Mouse (Mus musculus) cerebellum, adult 8-10 months (tissue): ENCODE results near the gene Adssl1.

Source experiments
- DNase-seq: peaks from one replicate; pipeline ENCODE4 v3.0.0; 2022

The Adssl1 gene

DNA sequence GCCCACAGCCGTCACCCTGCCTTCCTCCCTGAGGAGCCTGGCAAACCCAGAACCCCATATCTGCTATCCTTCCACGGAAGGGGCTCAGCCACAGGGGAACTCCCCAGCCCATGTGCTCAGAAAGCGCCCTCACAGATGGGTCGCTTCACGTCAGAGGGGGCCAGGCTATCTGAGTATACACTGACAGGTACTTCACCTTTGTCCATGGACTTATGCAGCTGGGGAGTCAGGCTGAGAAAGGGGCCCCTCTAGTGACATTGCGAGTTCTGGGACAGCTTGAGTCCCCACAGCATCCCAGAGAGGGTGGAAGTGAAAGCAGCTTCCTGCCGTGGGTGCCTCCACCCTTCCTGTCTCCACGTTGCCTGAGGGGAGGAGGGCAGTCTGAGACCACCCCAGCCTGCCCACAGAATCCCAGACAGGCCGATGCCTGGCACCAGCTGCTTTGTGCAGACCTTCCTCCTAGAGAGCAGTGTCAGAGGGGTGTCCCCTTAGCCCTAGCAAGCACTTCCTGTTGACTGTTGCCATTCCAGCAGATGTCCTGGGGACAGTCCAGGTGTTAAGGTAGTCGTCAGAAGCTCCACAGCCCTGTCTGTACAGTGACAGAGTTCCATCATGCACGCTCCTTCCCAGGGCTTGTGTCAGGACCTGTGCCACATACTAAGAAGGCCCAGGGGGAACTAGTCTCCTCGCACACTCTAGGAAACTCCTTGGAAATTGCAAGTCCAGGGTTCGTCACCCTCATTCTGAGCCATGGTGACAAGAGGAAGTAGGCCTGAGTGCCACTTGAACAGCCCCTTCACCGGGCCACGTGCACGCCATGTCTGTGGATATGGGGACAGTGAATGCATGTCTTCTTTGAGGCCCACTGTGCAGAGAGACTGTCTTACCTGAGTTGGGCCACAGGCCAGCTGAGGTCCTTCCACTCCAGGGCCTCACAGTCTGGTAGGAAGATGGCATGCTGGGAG, 25.6 kb upstream of the Adssl1 start:
- DNase-seq, result no peak

DNA sequence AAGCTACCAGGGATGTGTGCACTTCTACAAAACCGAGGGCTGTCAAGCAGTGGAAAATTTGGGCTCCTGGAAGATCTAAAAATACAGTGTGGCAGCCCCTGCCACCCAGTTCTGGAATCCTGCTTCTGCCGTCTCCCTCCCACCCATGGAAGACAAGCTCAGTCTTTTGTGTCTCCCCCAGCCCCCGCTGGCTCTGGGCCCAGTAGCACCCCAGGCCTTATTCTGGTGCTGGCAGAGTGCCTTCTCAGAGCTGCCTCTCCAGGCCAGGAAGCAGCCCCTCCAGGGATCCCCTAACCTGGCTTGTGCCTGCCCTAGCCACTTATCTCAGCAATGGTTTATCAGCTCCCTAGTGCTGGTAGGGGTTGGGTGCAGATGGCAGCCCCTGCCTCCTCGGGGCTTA, 24.9 kb upstream of the Adssl1 start:
- no peak for DNase-seq

DNA sequence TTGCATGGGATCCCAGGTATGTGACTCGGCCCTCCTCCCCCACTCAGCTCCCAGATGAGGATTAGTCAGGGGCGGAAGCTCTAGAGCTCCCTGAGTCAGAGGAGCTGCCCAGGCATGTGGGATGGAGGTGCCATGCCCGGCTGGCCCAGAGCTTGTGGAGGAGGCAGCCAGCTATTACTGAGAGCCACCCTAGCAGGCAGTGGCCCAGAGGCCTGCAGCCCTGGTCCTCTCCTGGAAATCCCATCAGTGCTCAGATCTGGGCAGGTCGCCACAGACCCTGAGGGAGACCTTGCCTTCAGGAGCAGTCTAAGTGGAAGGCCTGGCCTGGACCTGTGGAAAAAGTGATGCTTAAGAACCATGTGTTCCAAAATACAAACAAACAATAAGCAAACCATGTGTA, 24.2 kb upstream of the Adssl1 start:
- no peak for DNase-seq

DNA sequence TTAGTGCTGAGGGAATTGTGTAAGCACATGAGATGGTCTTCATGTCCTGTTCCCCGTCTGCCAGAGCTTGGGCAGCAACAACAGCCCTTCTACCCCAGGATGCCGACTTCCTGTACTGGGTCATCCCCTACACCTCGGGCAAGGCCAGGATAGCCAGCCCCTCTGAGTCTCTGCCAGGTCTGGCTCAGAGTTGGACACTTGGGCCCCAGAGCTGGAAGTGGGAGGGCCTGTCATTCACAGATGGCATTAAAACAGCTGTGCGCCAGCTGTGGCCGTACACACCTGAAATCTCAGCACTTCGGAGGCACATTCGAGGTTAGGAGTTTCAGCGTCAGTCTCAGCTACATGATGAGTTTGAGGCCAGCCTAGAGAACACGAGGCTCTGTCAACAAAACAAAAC, 23.4 kb upstream of the Adssl1 start:
- no peak for DNase-seq

DNA sequence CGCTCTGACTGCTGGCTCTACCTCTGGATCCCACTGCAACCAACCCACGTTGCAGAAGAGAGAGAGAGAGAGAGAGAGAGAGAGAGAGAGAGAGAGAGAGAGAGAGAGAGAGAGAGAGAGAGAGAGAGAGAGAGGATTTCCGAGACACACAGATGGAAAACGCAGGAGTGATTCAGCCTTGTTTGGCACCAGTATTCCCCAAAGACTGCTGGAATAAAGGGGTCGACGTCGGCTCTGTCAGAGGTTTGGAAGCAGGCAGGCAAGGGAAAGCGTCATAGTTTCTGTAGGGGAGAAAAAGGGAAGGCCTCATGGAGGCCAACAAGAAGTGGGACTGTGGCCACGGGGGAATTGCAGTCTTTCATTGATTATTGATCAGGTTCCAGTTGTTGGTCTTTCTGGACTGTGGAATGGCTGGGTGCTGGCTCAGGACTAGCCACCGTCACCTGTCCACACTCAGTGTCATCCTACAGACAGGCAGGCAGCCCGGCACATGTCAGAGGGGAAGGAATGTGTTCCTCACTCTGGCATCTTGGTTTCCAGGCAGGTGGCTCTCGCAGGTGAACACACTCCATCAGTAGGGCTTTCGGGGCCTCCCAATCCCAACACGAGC, 22.8 kb upstream of the Adssl1 start:
- no peak for DNase-seq

DNA sequence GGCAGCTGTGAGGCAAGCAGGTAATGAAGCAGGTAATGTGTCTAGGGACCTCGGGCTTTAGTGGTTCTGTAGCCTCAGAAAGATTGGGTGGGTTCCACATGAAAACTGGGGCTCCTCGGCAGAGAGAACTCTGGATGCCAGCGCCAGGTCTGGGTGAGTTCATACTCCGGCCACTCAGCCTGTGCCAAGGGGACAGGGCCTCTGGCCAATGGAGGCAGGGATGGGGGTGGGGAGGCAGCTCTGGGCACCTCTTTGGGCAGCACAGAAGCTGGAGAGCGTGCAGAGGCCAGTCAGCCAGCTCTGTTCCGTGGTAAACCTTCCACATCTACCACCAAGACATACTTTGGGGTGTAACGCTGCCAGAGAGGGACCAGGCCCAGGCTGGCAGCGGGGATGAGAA, 22.2 kb upstream of the Adssl1 start:
- DNase-seq, result peak; percentile 19

DNA sequence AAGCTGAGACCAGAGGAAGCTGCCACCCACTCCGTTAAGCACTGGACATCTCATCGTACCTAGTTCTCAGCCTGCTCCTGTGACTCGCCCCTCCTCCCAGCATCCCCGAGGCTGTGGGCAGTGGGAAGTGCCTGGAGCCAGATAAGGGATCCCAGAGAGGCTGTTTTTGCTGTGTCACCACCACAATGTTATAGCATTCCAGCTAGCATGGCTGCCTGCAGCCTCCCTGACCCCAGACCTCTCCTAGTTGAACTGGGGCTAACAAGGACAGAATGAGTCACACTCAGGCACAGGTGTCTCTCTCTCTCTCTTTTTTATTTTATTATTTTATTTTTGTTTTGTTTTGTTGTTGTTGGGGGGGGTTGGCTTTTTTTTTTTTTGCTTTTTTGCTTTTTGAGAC, 20.6 kb upstream of the Adssl1 start:
- no peak for DNase-seq

DNA sequence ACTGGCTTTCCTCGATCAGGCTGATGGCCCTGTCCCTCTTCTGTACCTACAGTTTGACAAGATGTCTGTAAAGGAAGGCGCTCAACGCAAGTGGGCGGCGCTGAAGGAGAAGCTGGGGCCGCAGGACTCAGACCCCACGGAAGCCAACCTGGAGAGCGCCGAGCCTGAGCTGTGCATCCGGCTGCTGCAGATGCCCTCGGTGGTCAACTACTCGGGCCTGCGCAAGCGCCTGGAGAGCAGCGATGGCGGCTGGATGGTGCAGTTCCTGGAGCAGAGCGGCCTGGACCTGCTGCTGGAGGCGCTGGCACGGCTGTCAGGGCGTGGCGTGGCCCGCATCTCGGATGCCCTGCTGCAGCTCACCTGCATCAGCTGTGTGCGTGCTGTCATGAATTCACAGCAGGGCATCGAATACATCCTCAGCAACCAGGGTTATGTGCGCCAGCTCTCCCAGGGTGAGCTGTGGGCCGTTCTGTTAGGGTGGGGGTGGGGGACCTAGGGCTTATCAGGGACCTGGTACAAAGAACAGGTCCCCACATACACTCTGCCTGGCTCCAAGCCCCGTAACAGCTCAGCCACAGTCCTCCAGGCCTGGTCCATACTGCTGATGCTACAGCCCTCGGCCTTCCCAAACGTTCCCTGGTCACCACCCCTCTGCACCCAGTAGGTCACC, 19.8 kb upstream of the Adssl1 start:
- no peak for DNase-seq

DNA sequence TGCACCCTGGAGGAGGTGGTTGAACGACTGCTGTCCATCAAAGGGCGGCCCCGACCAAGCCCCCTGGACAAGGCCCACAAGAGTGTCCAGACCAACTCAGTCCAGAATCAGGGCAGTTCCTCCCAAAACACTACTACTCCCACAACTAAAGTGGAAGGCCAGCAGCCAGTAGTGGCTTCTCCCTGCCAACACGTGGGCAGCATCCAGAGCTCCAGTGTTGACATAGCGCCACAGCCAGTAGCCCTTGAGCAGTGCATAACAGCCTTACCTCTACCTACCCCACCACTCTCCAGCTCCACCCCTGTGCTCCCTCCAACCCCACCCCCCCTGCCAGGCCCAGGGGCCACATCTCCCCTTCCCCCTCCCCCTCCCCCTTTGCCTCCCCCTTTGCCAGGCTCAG, 15.8 kb upstream of the Adssl1 start:
- DNase-seq, result no peak

DNA sequence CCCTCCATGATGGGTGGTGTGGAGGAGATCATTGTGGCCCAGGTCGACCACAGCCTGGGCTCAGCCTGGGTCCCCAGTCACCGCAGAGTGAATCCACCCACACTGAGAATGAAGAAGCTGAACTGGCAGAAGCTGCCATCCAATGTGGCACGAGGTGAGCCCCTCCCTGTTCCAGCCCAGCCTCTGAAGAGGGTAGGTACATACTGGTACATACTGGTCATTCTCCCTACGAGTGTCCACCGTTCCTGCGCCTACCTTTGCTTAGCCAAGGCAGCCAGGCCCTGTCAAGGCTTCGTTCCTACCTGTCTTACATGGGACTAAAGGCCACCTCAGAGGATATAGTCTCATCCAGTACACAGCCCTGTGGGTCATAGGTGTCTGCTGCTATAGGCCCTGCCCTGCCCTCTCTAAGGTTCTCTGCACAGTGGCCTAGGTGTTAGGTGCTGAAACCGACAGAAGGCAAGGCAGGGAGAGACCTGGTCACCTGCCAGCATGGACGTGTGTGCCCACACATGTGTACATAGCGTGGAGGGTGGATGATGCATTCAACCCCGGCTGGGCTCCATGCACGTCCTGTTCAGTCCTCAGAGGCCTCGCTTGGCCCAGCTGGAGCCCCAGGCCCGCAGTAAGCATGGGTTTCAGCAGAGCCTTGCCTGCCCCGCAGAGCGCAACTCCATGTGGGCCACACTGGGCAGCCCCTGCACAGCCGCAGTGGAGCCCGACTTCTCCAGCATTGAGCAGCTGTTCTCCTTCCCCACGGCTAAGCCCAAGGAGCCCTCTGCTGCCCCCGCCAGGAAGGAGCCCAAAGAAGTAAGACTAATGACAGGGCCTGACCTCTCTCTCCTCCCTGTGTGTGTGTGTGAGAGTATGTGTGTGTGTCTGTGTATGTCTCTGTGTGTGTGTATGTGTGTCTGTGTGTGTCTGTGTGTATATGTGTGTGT, 14.9 kb upstream of the Adssl1 start:
- DNase-seq, result no peak

DNA sequence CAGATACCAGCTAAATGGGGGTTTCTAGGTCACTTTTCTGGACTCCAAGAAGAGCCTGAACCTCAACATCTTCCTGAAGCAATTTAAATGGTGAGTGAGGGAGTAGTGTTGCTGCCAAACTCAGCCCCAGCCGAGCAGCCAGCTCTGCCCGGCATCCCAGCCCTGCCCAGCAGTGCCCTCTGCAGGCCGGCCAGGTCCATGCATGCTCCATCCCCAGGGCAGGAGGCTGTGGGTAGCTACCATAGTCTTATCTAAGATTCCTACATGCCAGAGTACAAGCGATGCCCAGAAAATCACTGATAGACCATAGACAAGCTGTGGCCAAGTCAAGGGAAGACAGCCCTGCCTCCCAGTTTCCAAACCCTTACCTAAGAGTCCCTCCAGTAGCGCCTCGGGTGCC, 14.1 kb upstream of the Adssl1 start:
- peak; percentile 71 for DNase-seq

DNA sequence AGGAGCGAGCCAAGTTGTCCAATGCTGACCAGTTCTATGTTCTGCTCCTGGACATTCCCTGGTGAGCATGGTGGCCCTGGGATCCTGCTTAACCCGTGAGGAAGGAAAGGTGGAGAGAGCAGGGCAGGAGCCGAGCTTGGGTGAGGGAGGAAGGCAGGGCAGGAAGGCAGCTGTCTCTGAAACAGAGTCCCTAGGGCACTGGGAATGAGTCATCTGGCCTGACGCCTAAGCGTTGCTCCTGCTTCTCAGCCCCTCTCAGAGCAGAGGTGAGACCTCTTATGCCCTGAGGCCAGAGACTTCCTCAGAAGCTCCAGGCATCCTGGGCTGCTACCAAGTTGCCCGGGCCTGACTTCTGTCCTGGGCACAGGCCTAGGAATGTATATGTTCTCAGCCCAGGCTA, 12.8 kb upstream of the Adssl1 start:
- DNase-seq, result no peak

DNA sequence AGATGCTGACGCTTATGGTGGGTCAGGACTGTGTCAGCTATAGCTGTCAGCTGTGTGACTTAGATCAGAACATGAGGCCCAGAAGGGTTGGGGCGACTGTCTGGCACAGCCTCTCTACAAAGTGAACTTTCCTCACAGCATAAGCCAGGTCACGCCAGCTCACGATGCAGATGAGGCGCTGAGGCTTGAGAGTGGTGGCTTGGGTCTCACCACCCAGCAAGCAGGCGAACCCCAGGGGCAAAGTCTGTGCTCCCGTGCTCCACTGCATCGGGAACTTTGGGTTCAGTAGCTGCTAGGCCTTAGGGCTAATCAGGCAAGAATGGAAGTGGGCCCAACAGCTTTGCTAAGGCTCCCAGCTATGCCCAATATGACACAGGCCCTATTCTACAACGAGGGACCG, 10.8 kb upstream of the Adssl1 start:
- DNase-seq, result no peak

DNA sequence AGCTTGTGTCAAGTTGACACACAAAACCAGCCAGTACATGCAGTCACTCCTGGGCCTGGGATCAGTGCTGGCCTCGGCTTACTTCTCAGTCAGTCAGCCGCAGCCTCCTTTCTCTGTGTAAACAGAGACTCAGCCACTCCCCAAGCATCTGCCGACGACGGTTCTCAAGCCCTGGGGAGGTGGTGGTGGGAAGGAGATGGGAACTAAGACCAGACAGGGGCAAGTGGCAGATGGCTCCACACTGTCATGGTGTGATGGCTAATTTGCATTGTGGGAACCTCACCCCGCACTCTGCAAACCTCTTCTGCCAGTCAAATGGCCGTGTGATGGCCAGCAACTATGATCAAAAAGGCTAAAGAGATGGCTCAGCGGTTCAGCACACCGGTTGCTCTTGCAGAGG, 3.2 kb upstream of the Adssl1 start:
- no peak for DNase-seq

DNA sequence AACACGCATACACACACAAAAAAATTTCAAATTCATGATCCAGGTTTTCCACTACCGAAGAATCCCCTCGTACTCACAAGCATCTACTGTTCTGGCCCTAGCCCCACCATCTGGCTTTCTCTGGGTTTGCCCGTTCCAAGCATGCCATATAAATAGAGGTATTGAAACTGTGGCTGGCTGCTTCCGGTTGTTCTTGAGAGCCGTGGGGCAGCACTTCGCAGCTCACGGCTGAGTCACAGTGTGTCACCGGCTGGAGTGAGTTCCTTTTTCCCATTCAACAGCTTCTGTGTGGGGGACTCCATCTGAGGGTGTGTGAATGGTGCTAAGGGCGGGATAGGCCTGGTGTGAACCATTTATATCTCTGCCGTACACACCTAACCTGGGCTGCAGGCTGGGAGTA, 2.7 kb upstream of the Adssl1 start:
- no peak for DNase-seq

DNA sequence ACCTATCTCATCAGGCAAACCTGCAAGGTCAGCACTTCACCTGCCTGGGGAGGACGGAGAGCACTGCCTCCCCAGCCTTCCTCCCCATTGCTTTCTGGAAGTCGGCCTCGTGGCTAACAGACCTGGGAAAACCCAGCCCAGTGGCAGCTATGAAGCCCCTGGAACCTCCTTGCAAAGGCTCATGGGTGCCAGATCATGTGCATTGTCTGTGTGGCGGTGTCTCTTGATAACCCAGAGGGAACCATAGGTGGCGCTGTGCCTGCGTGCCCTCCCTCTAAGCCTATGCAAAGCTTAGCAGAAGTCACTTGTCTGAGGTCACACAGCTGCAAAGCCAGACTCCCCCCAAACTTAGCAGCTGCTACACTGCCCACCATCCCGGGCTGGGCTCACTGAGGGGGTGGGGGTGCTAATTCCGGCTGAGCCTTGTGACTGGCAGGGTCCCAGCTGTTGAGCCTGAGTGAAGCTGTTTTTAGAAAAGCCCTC, 1.9 kb upstream of the Adssl1 start:
- no peak for DNase-seq

DNA sequence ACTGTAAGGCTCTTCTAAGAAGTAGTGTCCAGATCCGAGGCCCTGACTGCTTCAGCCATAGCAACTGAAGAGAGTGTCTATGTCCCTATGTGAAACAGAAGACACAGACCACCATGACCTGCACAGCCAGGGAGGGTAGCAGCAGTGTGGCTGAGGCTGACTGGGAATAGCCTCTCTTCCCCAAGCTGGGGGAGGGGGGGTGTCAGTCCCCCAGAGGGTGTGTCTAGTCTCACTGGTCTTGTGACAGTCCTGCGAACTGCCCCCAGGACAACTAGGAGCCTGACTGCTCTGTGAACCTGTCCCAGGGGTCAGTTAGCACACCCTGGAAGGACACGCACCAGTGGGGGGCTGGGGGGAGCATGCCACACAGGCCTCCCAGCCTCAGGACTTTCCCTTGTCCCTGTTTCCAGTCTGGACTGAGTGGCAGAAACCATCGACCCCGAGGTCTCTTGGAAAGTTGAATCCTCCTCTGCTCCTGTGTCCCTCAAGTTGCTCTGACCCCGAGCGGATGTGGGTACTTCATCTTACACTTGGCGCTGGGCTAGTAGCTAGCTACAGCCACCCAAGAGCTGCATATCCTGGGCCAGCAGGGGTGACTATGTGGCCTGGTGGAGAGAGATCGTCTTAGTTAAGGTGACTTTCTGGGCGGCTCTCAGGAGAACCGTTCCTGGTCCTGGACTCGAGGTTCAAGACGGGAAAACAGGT, 712 bp upstream of the Adssl1 start:
- no peak for DNase-seq

DNA sequence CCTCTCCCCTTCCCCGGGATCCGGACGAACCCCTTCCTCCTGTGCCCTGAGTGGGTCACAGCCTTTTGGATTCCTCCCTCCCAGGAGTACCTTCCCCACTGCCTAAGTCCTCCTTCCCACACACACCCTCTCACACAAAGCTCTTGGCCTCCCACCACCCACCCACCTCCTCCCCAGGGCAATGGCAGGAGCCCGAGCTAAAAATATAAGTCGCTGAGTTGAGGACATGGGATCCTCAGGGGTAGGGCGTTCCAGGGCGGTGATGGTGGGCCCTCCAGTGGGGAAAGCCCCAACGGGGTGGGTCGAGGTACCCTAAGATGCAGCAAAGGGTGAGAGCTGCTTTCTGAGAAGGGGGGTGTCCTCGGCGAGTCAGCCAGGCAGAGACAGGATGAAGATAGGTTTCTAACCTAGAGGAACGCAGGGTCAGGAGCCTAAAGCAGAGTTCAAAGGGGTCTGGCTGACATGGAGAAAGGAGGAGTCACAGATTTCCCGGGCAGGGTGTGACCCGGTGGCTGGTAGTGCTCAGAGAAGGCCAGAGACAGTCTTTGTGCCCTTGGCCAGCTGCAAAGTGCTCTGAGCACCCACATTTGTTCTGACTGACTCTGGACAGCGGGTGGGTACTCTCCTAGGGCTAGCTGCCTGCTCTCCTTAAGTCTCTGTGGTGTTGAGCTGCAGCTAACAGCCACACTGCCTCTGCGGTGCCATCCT, 663 bp downstream of the Adssl1 start:
- DNase-seq, result no peak

DNA sequence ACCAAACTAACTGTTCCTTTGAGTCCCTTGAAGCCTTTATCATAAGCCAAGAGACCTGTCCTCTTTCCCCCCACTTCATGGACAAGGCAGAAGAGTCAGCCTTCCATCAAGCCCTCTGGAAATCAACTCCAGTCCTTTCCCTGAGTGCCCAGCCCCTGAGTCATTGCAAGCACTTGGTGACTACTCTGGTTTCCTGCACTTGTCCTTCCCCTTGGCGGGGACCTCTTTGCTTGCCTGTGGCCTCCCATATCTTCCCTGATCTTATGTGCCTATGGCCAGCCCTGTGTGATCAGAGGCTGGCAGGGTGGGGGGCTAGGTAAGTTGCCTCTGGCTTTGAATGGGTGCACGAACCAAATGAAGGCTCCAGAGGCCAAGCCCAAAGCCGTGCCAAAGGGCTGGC, 2.1 kb downstream of the Adssl1 start:
- no peak for DNase-seq

DNA sequence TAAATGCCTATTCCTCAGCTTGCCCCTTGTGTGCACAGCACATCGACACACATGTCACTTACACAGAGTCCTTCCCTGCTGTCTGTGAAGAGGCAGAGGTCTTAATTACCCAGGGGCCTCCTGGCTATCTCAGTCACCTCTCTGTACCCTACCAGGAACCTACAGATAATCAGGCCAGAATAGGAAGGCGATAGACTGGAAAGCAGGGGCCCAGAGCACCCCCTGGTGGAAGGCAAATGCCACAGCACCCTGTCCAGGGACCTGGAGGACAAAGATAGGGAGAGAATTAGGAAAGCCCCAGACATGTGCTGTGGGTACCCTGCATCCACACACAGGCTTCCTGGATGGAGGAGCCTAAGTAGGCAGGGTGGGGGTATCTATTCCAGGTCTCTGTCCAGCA, 3.9 kb downstream of the Adssl1 start:
- DNase-seq, result peak; percentile 61

DNA sequence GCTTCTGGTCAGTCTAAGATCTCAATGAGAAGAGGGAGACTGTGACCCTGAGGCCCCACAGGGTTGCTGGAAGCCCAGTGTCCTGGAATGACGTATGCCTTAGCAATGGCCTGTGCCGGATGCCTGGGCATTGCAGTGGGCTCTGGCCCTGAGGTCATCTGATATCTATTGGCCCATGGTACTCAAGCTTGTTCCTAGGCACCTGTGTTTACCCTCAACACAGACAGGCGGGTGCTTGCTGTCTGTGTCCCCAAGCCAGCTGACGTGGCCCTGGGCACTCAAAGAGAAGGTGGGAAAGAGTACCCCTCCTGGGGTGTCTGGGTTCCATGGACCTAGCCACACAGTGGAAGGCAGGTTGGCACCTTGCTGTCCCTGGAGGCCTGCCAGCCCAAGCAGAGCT, 5.9 kb downstream of the Adssl1 start:
- DNase-seq, result no peak
